ENCODE assay signal across 3 mouse cellular contexts in genomic region chrX:73082267-73083055, GRCm38 (mm10). TPM values are rescaled to one million over a fixed set of nuclear protein-coding genes. Genes with fewer than 3 reads are reported as not detected.
"Had no signal": no experiment of that assay in that cellular context is flagged by ENCODE, and none has a peak within 500 bp of the region (broad histone marks: within the 10 kb centered on the region; RNA-seq: fewer than 3 reads in every experiment).

Gene Xlr4a, minus strand, starts transcription at chrX:73082478.

RNA-seq across cellular contexts. Expression of gene Xlr4a, which starts in this region (rescaled TPM):
- total RNA-seq: layer of hippocampus, adult 2 months; midbrain, postnatal 0 days had no signal
- polyA plus RNA-seq: kidney, embryonic 14.5 days had no signal
